Mouse (Mus musculus) erythroblast, embryonic 14.5 days (primary cell): ENCODE measurements around the gene Adamts16.

Source experiments
- GATA1 ChIP-seq: IDR thresholded peaks from 2 replicates; pipeline ENCODE4 v1.6.1; 2012; ENCODE audit warnings: low read length, inconsistent platforms, mixed read lengths
- TAL1 ChIP-seq: IDR thresholded peaks from 3 replicates; pipeline ENCODE4 v1.6.1; 2012; ENCODE audit warnings: low read length, inconsistent platforms, mixed read lengths

DNA sequence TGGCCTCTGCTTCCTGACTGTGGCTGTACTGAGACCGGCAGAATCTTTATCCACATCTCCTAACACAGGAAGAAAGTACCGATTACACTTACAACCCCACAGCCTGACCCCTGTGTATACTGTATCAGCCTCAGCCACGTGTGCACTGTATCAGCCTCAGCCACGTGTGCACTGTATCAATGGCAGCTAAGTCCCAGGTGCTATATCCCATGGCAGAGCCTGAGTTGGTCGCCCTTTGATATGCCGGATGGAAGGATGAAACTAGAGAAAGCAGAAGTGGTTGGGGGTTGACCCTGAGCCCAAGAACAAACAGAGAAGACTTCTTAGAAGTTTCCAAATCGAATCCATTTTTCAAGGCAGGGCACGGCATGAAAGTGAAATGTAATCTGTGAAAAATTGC lies 17.9 kb downstream of the Adamts16 start:
- TF ChIP-seq GATA1, result no peak
- TF ChIP-seq TAL1, result no peak
